Mouse (Mus musculus) small intestine, adult 2 months (tissue): ENCODE results near the gene Cnnm1.

Source experiments
- CTCF ChIP-seq: fragments of 200-500 bp; IDR thresholded peaks from 2 replicates; pipeline ENCODE4 v1.5.1; 2012; ENCODE audit warnings: low read depth, mild to moderate bottlenecking, control low read depth, inconsistent platforms, low read length, moderate library complexity, mixed read lengths; ENCODE audit not compliant: insufficient replicate concordance, insufficient read length; ENCODE audit errors: extremely low read depth
- POLR2A ChIP-seq: fragments of 200-500 bp; IDR thresholded peaks from 2 replicates; pipeline ENCODE4 v1.6.1; 2012; ENCODE audit warnings: low read depth, mild to moderate bottlenecking, control low read depth, inconsistent platforms, low read length, moderate library complexity

GRCm38 (mm10) chr19:43475642-43476041 is 35.4 kb downstream of the Cnnm1 start:
- no peak for TF ChIP-seq POLR2A
- no peak for TF ChIP-seq CTCF
